Mouse (Mus musculus) heart, embryonic 10.5 days (tissue): ENCODE data around the gene Klhl7. TPM values are rescaled to one million over a fixed set of nuclear protein-coding genes. Genes with fewer than 3 reads are reported as not detected.
A peak's percentile ranks its signal among the peaks of the same experiment; 100 is the strongest.

Source experiments
- DNase-seq: peaks from one replicate; pipeline ENCODE4 v3.0.0-alpha.2; 2017; ENCODE audit warnings: low spot score
- H3K27ac ChIP-seq: fragments of 300-500 bp; sonication (generic); 2 replicates; pipeline ENCODE4 v1.5.1; 2016; ENCODE audit warnings: mild to moderate bottlenecking
- H3K27me3 ChIP-seq: fragments of 300-500 bp; sonication (generic); 2 replicates; pipeline ENCODE4 v1.6.1; 2016; ENCODE audit warnings: mild to moderate bottlenecking; ENCODE audit not compliant: poor library complexity, insufficient read depth, severe bottlenecking
- H3K36me3 ChIP-seq: fragments of 300-500 bp; sonication (generic); 2 replicates; pipeline ENCODE4 v1.6.1; 2016; ENCODE audit warnings: mild to moderate bottlenecking, moderate library complexity
- H3K4me1 ChIP-seq: fragments of 300-500 bp; sonication (generic); 2 replicates; pipeline ENCODE4 v1.6.1; 2016; ENCODE audit warnings: mild to moderate bottlenecking
- H3K4me3 ChIP-seq: fragments of 300-500 bp; sonication (generic); 2 replicates; pipeline ENCODE4 v1.5.1; 2016; ENCODE audit warnings: mild to moderate bottlenecking, moderate library complexity
- H3K9me3 ChIP-seq: fragments of 300-500 bp; sonication (generic); 2 replicates; pipeline ENCODE4 v1.6.1; 2016; ENCODE audit warnings: mild to moderate bottlenecking, moderate library complexity
- WGBS: fragments of 180-500 bp; shearing (Covaris S2); methylation state at CpG from one replicate; pipeline ENCODE4 v1.1.7; 2016; 5-methylcytosine and 5-hydroxymethylcytosine counted together
- polyA plus RNA-seq: library from polyadenylated mRNA; unstranded; fragments of >200 nt; fragmentation: Nextera tagmentation; extraction: Ambion mirVana; gene quantifications from 2 replicates; pipeline ENCODE4 v1.2.1, GENCODE M21; 2016

The Klhl7 gene
- polyA plus RNA-seq, 1 experiment from 2014 or later, result 45.0 TPM

DNA sequence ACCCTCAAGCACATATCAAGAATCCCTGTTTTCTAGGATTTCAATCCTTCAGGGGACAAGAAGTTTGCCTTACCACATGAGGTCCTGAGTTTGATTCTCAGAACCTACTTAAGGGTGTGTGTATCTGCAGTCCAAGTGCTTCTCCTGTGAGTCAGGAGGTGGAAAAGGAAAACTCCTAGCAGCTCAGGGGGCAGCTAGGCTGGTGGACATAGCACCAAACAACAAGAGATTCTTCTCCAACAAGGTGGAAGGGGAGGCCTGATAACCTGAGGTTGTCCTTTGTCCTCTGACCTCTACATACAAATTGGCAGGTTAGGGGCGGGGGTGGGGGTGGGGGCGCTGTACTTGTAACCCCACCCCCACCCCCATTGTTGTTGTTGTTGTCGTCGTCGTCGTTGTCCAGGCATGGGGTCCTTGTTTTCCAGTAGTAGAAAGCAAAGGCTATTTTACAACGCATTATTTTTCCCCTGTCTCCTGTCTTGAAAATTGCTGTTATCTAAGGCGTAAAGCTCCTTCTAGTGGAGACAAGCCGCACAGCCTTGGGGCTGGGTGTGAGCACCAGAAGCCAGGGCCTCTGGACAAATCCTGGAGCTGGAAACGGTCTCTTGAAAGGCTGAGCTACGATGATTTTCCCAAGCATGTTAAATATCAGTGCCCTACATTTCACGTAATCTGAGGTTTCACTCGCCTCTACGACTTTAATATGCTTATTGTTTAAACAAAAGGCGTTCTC is 23.3 kb upstream of the Klhl7 start:
- Histone ChIP-seq H3K27ac (peak overlapping the region; percentile 79), H3K4me3 (peak overlapping the region; percentile 47), H3K36me3 (no peaks in the 10 kb centered on the region), H3K9me3 (no peaks in the 10 kb centered on the region), H3K27me3 (no peaks in the 10 kb centered on the region), H3K4me1 (peaks cover 14% of the 10 kb centered on the region)
- 3% methylated on average over 14 of the region's 15 CpGs for WGBS
- peak; percentile 89 for DNase-seq

DNA sequence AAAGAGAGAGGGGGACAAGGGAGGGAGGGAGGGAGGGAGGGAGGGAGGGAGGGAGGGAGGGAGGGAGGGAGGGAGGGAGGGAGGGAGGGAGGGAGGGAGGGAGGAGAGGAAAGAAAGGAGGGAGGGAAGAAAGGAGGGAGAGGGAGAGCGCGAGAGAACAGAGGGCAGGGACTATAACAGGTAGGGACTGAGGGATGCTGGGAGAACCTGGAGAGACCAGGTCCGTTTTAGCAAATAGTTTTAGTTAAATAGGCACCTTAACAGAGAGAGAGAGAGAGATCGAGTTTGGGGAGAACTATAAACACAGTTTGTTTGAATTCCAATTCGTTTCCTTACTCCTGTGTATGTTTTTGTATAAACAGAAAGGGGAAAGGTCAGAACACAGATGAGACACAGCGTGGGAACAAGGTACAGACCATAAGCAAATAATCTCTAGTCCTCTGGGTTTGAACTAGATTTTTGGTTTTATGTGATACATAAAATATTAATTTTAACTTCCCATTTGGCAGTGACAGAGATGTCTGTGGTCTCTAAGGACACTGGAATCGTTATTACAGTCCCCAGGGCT is 22.6 kb upstream of the Klhl7 start:
- peak overlapping the region; percentile 79 for H3K27ac ChIP-seq
- DNase-seq, result no peak
- WGBS, result 21% methylated on average over 7 of the region's 7 CpGs
- H3K9me3 ChIP-seq, result no peaks in the 10 kb centered on the region
- H3K4me1 ChIP-seq, result peaks cover 14% of the 10 kb centered on the region
- no peaks in the 10 kb centered on the region for H3K36me3 ChIP-seq
- no peaks in the 10 kb centered on the region for H3K27me3 ChIP-seq
- peak overlapping the region; percentile 47 for H3K4me3 ChIP-seq

DNA sequence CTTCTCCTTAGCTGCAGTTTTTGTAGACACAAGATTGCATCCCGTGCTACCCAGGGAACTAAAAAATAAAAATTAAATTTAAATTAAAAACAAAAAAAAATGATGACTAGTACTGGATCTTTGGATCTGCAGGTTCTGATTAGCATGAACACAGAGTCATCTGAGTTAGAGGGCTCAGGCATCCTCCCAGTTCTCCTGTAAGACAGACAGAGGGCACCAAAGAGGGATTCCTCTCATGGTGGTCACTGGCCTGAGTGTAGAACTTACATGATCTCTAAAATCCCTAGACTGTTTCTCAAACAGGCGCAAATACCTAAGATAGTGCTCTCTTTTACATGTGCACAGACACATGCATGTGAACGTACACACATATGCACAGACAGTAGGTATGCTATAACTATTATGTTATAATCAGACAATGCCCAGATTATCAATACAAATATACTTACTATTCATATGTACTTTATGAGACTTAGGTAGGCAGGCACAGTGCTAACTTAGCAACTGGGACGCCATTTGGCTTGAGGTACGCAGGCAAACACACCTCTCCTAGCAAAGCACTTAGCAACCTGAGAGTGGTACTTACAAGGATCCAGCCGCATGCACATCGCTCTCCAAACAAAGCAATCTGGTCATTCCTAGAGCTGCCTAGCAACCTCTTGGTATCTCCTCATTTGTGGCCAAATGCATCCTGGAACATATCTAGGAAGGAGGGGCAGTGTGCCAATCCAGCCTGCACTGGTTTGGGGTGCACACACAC is 21.8 kb upstream of the Klhl7 start:
- no peak for DNase-seq
- H3K27ac ChIP-seq, result no peak overlapping the region
- H3K9me3 ChIP-seq, result no peaks in the 10 kb centered on the region
- 73% methylated on average over 7 of the region's 7 CpGs for WGBS
- peaks cover 14% of the 10 kb centered on the region for H3K4me1 ChIP-seq
- no peak overlapping the region for H3K4me3 ChIP-seq
- H3K36me3 ChIP-seq, result no peaks in the 10 kb centered on the region
- no peaks in the 10 kb centered on the region for H3K27me3 ChIP-seq

DNA sequence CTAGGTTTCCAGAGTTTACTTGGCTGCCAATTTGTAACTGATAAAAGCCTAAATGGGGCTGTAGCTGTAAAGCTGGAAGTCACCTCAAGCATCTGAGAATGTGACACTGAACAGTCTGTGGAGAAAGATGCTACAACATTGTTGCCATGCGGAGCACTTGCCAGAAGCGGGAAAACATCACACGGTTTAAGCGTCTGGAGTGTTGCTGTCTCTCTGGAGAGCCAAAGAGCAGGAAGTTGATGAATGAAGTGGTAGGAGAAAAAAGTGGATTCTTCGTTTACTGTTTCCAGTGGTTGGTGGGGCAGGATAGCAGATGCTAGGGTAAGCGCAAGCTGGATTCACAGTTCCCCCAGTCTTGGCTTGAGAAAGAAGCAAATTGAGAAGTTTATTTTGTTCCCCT is 19.6 kb upstream of the Klhl7 start:
- WGBS, result 62% methylated on average over 6 of the region's 6 CpGs
- no peak overlapping the region for H3K27ac ChIP-seq
- no peak for DNase-seq

DNA sequence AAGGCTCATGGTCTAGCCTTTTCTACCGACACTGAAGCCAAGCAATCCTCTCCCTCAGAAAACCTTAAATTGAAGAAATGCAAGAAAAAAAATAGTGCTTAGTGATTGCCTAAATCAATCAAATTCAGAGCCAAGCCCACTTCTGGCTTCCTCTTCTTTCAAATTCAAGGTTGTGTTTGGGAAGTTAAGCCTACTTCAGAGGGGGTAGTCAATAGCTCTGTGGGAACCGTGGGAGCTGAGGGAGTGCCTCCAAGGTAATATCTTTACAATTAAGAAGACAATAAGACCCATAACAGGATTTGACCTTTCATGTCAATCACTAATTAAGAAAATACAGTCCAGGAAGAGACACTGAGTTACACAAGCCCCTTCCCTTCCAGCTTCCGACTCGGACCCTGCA is 15.6 kb upstream of the Klhl7 start:
- H3K9me3 ChIP-seq, result no peaks in the 10 kb centered on the region
- DNase-seq, result no peak
- no peaks in the 10 kb centered on the region for H3K27me3 ChIP-seq
- no peak overlapping the region for H3K27ac ChIP-seq
- peaks cover 7% of the 10 kb centered on the region; the same call in 1 of the 2 replicates for H3K4me1 ChIP-seq
- 77% methylated on average over 4 of the region's 4 CpGs for WGBS
- H3K4me3 ChIP-seq, result no peak overlapping the region
- H3K36me3 ChIP-seq, result no peaks in the 10 kb centered on the region

More for the DNA sequence above, 19.6 kb upstream of the Klhl7 start:
- peaks cover 14% of the 10 kb centered on the region for H3K4me1 ChIP-seq
- no peaks in the 10 kb centered on the region for H3K27me3 ChIP-seq
- no peaks in the 10 kb centered on the region for H3K36me3 ChIP-seq
- no peaks in the 10 kb centered on the region for H3K9me3 ChIP-seq
- no peak overlapping the region for H3K4me3 ChIP-seq

DNA sequence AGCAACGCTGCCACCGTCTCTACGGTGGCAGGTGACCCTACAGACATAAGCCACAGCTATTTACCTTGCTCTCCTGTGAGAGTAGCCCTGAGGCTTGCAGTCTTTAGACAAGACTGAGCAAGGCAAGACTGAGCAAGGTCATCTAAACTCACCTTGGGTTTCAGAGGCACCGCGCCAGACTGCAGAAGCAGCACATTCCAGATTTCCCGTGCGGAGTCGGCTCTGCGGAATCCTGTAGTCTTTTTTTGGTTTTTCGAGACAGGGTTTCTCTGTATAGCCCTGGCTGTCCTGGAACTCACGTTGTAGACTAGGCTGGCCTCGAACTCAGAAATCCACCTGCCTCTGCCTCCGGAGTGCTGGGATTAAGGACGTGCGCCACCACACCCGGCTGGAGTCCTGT is 14.2 kb upstream of the Klhl7 start:
- no peak for DNase-seq
- Histone ChIP-seq H3K27ac (no peak overlapping the region), H3K4me1 (peaks cover 6% of the 10 kb centered on the region; the same call in 1 of the 2 replicates), H3K27me3 (no peaks in the 10 kb centered on the region), H3K9me3 (no peaks in the 10 kb centered on the region), H3K4me3 (no peak overlapping the region), H3K36me3 (no peaks in the 10 kb centered on the region)
- 81% methylated on average over 16 of the region's 16 CpGs for WGBS

DNA sequence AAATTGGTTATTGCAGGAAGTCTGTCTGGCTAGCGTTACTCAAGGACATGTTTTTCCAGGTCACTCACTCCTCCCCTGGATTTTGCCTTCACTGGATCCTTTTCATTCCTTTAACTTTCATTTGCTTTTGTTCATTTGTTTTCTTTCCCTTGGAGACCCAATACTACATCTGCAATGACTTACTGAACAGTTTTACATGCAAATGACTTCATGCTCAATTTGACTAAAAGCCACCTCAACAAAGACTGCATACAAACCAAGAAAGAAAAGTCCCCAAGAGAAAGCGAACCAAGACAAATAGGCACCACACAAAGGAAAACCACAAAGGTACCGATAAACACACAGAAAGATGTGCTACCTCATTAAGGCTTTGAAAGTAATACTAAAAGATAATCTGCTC is 13.5 kb upstream of the Klhl7 start:
- 74% methylated on average over 3 of the region's 3 CpGs for WGBS

DNA sequence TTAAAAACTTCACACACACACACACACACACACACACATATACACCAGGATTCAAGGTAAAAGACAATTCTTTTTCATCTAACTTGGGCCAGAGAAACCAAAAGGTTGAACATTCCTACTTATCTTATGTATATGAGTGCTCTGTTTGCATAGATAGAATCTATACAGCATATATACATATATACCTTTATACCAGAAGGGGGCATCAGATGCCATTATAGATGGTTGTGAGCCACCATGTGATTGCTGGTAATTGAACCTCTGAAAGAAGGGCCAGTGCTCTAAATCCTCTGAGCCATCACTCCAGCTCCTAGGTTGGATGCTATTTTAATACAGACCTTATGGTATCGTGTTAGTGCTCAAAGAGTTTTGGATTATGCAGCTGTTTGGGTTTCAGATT is 12.0 kb upstream of the Klhl7 start:
- H3K27ac ChIP-seq, result no peak overlapping the region
- no peak for DNase-seq
- H3K4me3 ChIP-seq, result no peak overlapping the region
- no peaks in the 10 kb centered on the region for H3K27me3 ChIP-seq
- H3K9me3 ChIP-seq, result no peaks in the 10 kb centered on the region
- 87% methylated on average over 1 of the region's 1 CpGs for WGBS
- no peaks in the 10 kb centered on the region for H3K4me1 ChIP-seq
- no peaks in the 10 kb centered on the region for H3K36me3 ChIP-seq

More for the DNA sequence above, 13.5 kb upstream of the Klhl7 start:
- H3K36me3 ChIP-seq, result no peaks in the 10 kb centered on the region
- no peak overlapping the region for H3K4me3 ChIP-seq
- H3K27me3 ChIP-seq, result no peaks in the 10 kb centered on the region
- H3K4me1 ChIP-seq, result no peaks in the 10 kb centered on the region
- H3K27ac ChIP-seq, result no peak overlapping the region
- H3K9me3 ChIP-seq, result no peaks in the 10 kb centered on the region
- DNase-seq, result no peak

DNA sequence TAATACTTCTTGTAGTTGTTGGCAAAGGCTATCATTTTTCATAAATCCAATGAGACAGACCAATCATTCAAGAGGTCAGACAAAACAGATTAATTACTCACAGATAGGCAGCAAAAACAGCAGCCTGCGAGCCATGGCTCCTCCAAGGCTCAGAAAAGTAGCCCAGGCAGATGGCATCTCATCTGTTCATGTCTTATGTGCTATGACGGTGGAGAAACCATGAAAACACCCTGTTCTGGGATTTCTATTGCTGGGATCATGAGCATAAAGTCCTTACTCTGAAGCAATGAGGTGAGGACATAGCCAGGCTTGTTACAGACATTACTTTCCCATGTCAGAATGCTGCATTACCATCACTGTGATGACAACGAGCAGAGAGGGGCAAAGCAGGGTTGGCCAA is 7.9 kb upstream of the Klhl7 start:
- no peaks in the 10 kb centered on the region for H3K9me3 ChIP-seq
- no peak overlapping the region for H3K4me3 ChIP-seq
- 74% methylated on average over 3 of the region's 3 CpGs for WGBS
- H3K4me1 ChIP-seq, result no peaks in the 10 kb centered on the region
- no peaks in the 10 kb centered on the region for H3K27me3 ChIP-seq
- H3K36me3 ChIP-seq, result no peaks in the 10 kb centered on the region
- no peak overlapping the region for H3K27ac ChIP-seq
- no peak for DNase-seq

DNA sequence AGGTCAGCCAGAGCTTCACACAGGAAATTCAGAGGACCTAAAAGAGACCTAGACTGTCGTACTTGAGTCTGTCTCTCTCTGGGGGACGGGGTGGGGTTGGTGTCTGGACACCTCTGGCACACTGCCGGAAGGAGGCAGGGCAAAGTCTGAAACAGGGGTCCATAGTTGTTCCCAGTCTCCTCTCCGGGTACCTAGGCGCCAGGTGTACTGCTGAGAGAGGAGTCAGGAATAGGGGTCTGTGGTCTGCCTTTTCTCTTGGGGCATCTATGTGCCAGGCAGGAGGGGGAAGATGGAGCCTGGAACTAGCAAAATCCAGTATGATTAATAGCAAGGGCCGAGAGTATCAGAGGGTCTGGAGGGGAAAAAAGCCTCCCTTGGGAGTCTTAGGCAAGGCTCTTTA is 5.0 kb upstream of the Klhl7 start:
- Histone ChIP-seq H3K9me3 (no peaks in the 10 kb centered on the region), H3K36me3 (no peaks in the 10 kb centered on the region), H3K27ac (no peak overlapping the region), H3K4me3 (no peak overlapping the region), H3K27me3 (no peaks in the 10 kb centered on the region), H3K4me1 (0 out of 2 replicates have a peak, but pooled peaks cover 3% of the 10 kb centered on the region)
- WGBS, result 79% methylated on average over 6 of the region's 6 CpGs
- no peak for DNase-seq

DNA sequence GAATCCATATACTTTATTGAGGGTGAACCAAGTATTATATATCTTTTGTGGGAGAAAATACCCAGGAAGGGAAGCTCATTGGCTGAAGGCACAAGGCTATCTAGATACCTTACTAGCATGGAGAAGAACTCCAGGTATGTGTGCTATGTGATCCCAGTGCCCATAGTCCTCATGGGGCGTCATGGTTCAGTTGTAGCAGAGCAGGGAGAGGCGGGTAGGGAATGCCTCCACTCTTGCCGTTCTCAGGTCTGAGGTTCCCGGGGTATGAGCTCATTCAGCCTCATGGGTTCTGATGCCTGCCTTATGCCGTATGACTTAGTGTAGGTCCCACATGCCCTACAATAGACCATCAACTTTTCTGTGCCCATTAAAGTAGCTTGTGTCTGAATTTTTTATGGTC is 4.5 kb upstream of the Klhl7 start:
- no peak for DNase-seq
- Histone ChIP-seq H3K27me3 (no peaks in the 10 kb centered on the region), H3K4me3 (no peak overlapping the region), H3K9me3 (no peaks in the 10 kb centered on the region), H3K4me1 (0 out of 2 replicates have a peak, but pooled peaks cover 3% of the 10 kb centered on the region), H3K36me3 (no peaks in the 10 kb centered on the region), H3K27ac (no peak overlapping the region)
- 48% methylated on average over 5 of the region's 5 CpGs for whole genome bisulfite sequencing

DNA sequence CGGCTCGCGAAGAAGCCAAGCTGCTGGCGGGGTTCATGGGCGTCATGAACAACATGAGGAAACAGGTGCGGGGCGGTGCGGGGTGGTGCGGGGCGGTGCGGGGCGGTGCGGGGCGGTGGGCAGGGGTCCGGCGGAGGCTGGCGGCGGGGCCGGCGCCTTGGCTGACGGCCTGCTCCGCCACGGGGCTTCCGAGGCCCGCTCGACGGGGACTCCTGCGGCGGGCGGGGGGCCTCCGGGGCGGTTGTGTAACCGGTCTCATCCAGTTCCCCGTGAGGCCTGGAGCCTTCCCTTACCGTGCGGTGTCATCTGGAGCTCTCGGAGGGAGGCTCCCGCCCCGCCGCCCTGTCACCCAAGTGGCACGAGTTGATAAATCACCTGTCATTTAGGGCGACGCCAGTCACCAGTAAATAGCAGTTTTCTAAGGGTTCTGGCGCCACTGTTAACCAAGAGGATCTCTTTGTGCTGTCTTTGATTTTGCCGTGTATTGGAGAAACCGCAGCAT is 456 bp downstream of the Klhl7 start:
- H3K27ac ChIP-seq, result peak overlapping the region; percentile 91
- 0 out of 2 replicates have a peak, but pooled peaks cover 10% of the 10 kb centered on the region for H3K4me1 ChIP-seq
- no peaks in the 10 kb centered on the region for H3K36me3 ChIP-seq
- H3K4me3 ChIP-seq, result peak overlapping the region; percentile 91
- H3K9me3 ChIP-seq, result no peaks in the 10 kb centered on the region
- H3K27me3 ChIP-seq, result no peaks in the 10 kb centered on the region
- under 1% methylated on average over 39 of the region's 46 CpGs for WGBS
- peak; percentile 90 for DNase-seq
